Mouse (Mus musculus) lung, embryonic 15.5 days (tissue): ENCODE data around the gene Akap2. TPM values are rescaled to one million over a fixed set of nuclear protein-coding genes. Genes with fewer than 3 reads are reported as not detected.

Source experiments
- ATAC-seq: fragments of 200-750 bp; cut with Nextera tagmentation; 2 replicates; pipeline ENCODE4 v1.8.0; 2017; ENCODE audit warnings: moderate number of reproducible peaks, borderline replicate concordance; ENCODE audit not compliant: low FRiP score, low TSS enrichment; ENCODE audit errors: extremely low read depth
- H3K27ac ChIP-seq: fragments of 300-500 bp; sonication (generic); 2 replicates; pipeline ENCODE4 v1.5.1; 2015; ENCODE audit warnings: moderate library complexity, mild to moderate bottlenecking, inconsistent platforms
- H3K27me3 ChIP-seq: fragments of 300-500 bp; sonication (generic); 2 replicates; pipeline ENCODE4 v1.6.1; 2015; ENCODE audit warnings: inconsistent platforms
- H3K36me3 ChIP-seq: fragments of 300-500 bp; sonication (generic); 2 replicates; pipeline ENCODE4 v1.6.1; 2015; ENCODE audit warnings: inconsistent platforms
- H3K4me1 ChIP-seq: fragments of 300-500 bp; sonication (generic); 2 replicates; pipeline ENCODE4 v1.6.1; 2015; ENCODE audit warnings: inconsistent platforms
- H3K4me2 ChIP-seq: fragments of 300-500 bp; sonication (generic); 2 replicates; pipeline ENCODE4 v1.6.1; 2015; ENCODE audit warnings: inconsistent platforms, mild to moderate bottlenecking, moderate library complexity
- H3K4me3 ChIP-seq: fragments of 300-500 bp; sonication (generic); 2 replicates; pipeline ENCODE4 v1.5.1; 2015; ENCODE audit warnings: mild to moderate bottlenecking, inconsistent platforms
- H3K9ac ChIP-seq: fragments of 300-500 bp; sonication (generic); 2 replicates; pipeline ENCODE4 v1.6.1; 2015; ENCODE audit warnings: inconsistent platforms
- H3K9me3 ChIP-seq: fragments of 300-500 bp; sonication (generic); 2 replicates; pipeline ENCODE4 v1.6.1; 2016; ENCODE audit warnings: inconsistent platforms
- WGBS: fragments of 180-500 bp; shearing (Covaris S2); methylation state at CpG from one replicate; pipeline ENCODE4 v1.1.7; 2015; 5-methylcytosine and 5-hydroxymethylcytosine counted together
- polyA plus RNA-seq: library from polyadenylated mRNA; unstranded; fragments of >200 nt; fragmentation: Nextera tagmentation; extraction: Ambion mirVana; gene quantifications from 2 replicates; pipeline ENCODE4 v1.2.1, GENCODE M21; 2015

Akap2 gene
- polyA plus RNA-seq, 1 experiment from 2014 or later, result 47.0 TPM

DNA sequence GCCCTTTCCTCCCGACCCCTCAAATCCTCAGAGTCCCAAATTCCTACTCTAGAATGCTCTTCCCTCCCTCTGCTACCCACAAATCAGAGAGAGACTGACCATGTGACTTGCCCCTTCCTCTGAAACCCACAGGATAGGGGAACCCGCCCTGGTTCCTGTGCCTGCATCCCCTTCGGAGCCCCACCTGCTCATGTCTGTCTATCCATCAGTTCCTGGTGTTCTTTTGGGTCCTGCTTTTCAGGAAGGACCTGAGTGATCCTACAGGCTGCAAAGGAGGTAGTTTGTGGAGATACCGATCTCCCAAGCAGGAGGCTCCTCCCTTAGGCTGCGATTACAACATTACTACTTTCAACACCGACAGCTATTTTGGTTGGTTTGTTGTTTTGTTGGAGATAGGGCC is 191.4 kb downstream of the Akap2 start:
- 63% methylated on average over 6 of the region's 6 CpGs for WGBS
- Histone ChIP-seq H3K9me3 (no peaks in the 10 kb centered on the region), H3K4me3 (no peak overlapping the region), H3K27ac (no peak overlapping the region), H3K4me2 (no peak overlapping the region), H3K4me1 (peaks cover 9% of the 10 kb centered on the region), H3K36me3 (no peaks in the 10 kb centered on the region), H3K27me3 (no peaks in the 10 kb centered on the region), H3K9ac (no peak overlapping the region)
- no peak for ATAC-seq

DNA sequence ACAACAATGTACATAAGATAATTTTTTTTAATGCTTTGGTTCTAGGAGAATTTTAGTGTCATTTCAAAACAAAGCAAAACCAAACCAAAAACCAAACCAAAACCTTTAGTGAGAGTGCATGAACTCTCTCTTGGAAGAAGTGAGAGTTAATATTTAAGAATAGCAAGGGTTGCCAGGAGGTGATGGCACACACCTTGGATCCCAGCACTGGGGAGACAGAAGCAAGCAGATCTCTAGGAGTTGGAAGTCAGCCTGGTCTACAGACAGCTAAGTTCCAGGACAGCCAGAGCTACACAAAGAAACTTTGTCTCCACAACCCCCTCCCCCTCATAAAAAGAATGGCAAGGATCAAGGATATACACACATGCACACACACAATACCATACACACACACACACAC is 195.6 kb downstream of the Akap2 start:
- Histone ChIP-seq H3K27me3 (no peaks in the 10 kb centered on the region), H3K36me3 (no peaks in the 10 kb centered on the region), H3K27ac (no peak overlapping the region), H3K9ac (no peak overlapping the region), H3K4me1 (peaks cover 17% of the 10 kb centered on the region), H3K4me2 (no peak overlapping the region), H3K9me3 (no peaks in the 10 kb centered on the region), H3K4me3 (no peak overlapping the region)
- ATAC-seq, result no peak

DNA sequence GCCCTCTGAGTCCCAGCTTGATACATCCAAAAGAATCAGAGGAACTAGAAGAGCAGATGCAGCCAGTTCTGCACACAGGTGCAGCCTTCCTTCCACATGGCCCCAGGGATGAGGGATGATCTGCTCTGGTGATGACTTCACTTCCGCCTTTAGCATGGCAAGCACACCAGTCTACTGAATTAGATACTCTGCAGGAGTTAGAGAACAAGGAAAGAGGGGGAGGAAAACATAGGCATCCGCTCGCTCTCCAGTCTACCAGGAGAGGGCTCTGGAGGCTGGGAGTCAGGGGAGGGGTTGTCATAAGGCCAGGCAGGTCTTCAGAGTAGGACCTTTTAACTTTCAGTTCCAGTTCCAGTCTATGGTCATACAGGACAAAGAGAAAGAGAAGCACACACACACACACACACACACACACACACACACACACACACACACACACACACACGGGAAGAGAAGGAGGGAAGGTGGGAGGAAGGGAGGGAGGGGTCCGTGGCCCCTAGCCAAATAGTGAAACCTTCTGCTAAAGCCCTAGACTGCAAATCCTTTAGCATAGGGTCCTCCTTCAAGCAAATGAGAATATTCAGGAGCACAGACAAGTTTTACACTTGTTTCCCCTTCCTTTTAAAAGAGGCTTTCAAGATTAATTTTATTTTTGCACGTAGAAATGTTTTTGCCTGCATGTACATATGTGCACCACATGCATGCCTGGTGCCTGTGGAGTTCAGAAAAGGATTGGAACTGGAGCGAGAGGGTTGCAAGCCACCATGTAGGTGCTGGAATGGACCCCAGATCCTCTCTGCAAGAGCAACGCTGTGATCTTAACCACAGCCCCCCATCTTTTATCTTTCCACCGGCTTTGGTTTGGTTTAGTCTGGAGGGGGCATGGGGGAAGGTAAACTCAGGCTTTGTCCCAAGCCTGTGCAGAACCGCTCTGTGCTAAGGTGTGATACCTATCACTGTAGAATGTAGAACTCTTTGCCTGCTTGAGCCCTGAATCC is 197.0 kb downstream of the Akap2 start:
- Histone ChIP-seq H3K4me1 (peaks cover 18% of the 10 kb centered on the region), H3K27me3 (no peaks in the 10 kb centered on the region), H3K27ac (peak overlapping the region; percentile 89), H3K9ac (no peak overlapping the region), H3K4me3 (peak overlapping the region; percentile 30; the same call in 1 of the 2 replicates), H3K4me2 (peak overlapping the region; percentile 52), H3K36me3 (no peaks in the 10 kb centered on the region), H3K9me3 (no peaks in the 10 kb centered on the region)
- peak; percentile 24; the same call in 1 of the 2 replicates for ATAC-seq
- WGBS, result 52% methylated on average over 10 of the region's 10 CpGs

GRCm38 (mm10) chr4:57915216-57915965 is 197.9 kb downstream of the Akap2 start:
- H3K27ac ChIP-seq, result peak overlapping the region; percentile 89
- H3K9me3 ChIP-seq, result no peaks in the 10 kb centered on the region
- ATAC-seq, result peak; percentile 60
- peak overlapping the region; percentile 52 for H3K4me2 ChIP-seq
- H3K9ac ChIP-seq, result peak overlapping the region; percentile 22; the same call in 1 of the 2 replicates
- peaks cover 25% of the 10 kb centered on the region for H3K4me1 ChIP-seq
- H3K36me3 ChIP-seq, result no peaks in the 10 kb centered on the region
- 25% methylated on average over 17 of the region's 17 CpGs for WGBS
- no peaks in the 10 kb centered on the region for H3K27me3 ChIP-seq
- peak overlapping the region; percentile 30 for H3K4me3 ChIP-seq

GRCm38 (mm10) chr4:57916201-57916661 is 198.8 kb downstream of the Akap2 start, which contains the start of gene D630039A03Rik:
D630039A03Rik (minus strand) TSS chr4:57916297.
- Histone ChIP-seq H3K27me3 (no peaks in the 10 kb centered on the region), H3K4me3 (peak within 1 kb of the TSS; percentile 30), H3K9me3 (no peaks in the 10 kb centered on the region), H3K9ac (peak within 1 kb of the TSS; percentile 22; the same call in 1 of the 2 replicates), H3K36me3 (no peaks in the 10 kb centered on the region), H3K4me2 (peak within 1 kb of the TSS; percentile 52), H3K4me1 (peaks cover 25% of the 10 kb centered on the region), H3K27ac (peak within 1 kb of the TSS; percentile 89)
- WGBS, result 14% methylated on average over 9 of the region's 9 CpGs
- ATAC-seq, result no peak

- peaks cover 25% of the 10 kb centered on the region for H3K4me1 ChIP-seq
- peak overlapping the region; percentile 52 for H3K4me2 ChIP-seq
- WGBS, result 63% methylated on average over 4 of the region's 4 CpGs
- H3K9me3 ChIP-seq, result no peaks in the 10 kb centered on the region
- no peak overlapping the region for H3K4me3 ChIP-seq
- no peaks in the 10 kb centered on the region for H3K27me3 ChIP-seq
- H3K9ac ChIP-seq, result no peak overlapping the region
- H3K27ac ChIP-seq, result peak overlapping the region; percentile 89
- no peaks in the 10 kb centered on the region for H3K36me3 ChIP-seq
- ATAC-seq, result no peak
Measured at GRCm38 (mm10) chr4:57916711-57917110, 199.3 kb downstream of the Akap2 start.

GRCm38 (mm10) chr4:57919494-57920423 is 202.3 kb downstream of the Akap2 start:
- Histone ChIP-seq H3K27ac (no peak overlapping the region), H3K9ac (no peak overlapping the region), H3K4me3 (no peak overlapping the region), H3K9me3 (no peaks in the 10 kb centered on the region), H3K4me1 (peaks cover 35% of the 10 kb centered on the region), H3K4me2 (no peak overlapping the region), H3K27me3 (no peaks in the 10 kb centered on the region), H3K36me3 (no peaks in the 10 kb centered on the region)
- WGBS, result 19% methylated on average over 8 of the region's 8 CpGs
- no peak for ATAC-seq

DNA sequence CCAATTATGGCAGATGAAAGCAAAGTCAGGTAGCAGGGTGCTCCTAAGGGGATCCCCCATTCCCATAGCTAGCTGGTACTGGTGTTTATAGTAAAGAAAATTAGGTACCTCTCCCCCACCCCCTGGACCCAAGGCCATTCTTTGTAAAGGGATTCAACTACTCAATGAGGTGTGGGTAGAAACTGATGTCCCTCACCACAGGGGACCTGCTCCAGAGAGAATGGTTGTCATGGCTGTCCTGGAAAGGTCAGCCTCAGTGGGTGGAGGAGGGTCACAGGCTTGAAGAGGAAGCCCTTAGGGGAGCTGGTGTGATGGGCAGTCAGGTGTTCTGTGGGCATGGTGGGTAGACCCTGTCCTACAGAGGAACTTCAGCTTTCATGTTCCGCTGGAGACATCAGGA is 203.1 kb downstream of the Akap2 start:
- no peak overlapping the region for H3K4me2 ChIP-seq

DNA sequence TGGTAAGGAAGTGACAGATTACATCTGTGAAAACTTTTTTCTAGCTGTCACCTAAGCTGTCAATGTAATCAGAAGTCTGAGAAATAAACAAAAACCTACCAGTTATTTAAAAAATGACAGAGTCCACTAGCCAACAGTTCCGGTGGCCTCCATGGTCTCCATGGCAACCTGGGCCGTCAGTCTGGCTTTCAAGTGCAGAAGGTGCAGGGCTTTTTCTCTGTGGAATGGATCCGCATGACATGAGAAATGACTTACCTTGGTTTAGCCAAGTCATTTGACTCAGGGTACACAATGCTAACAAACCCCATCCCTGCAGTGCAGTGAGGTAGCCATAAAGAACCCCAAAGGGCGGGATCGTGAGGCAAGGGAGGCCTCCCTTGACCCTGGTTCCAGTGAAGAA is 204.7 kb downstream of the Akap2 start:
- Histone ChIP-seq H3K27ac (no peak overlapping the region), H3K4me2 (no peak overlapping the region), H3K9ac (no peak overlapping the region), H3K4me3 (no peak overlapping the region), H3K36me3 (no peaks in the 10 kb centered on the region), H3K4me1 (peaks cover 19% of the 10 kb centered on the region), H3K9me3 (no peaks in the 10 kb centered on the region), H3K27me3 (no peaks in the 10 kb centered on the region)
- ATAC-seq, result no peak
- WGBS, result 19% methylated on average over 5 of the region's 5 CpGs

More for the DNA sequence above, 203.1 kb downstream of the Akap2 start:
- Histone ChIP-seq H3K4me3 (no peak overlapping the region), H3K27me3 (no peaks in the 10 kb centered on the region), H3K9me3 (no peaks in the 10 kb centered on the region), H3K36me3 (no peaks in the 10 kb centered on the region), H3K4me1 (peaks cover 31% of the 10 kb centered on the region), H3K27ac (no peak overlapping the region), H3K9ac (no peak overlapping the region)
- no peak for ATAC-seq
- 87% methylated on average over 1 of the region's 1 CpGs for WGBS

DNA sequence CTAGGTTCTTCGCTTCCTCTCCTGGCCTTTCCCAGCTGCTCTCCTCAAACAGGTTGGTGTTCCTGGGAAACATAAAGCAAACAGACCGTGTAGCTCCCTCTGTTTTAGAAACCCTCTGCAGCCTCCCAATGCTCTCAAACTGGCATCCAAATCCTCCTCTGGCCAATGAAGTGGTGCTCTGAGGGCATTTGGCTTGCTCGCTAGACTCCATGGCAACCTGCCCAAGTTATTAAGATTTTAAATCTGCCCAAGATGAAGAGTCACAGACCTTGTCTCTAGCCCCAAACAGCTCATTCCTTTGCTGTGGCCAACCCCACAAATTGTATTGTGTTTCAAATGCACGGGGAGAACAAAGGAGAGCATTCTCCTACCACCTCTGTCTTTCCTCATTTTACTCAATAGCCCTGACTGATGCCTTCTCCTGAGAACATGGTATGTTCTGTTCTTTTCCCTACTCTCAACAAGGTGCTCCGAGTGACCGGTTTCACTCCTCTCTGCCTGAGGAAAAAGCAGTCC is 207.2 kb downstream of the Akap2 start:
- 67% methylated on average over 6 of the region's 6 CpGs for WGBS
- Histone ChIP-seq H3K9me3 (no peaks in the 10 kb centered on the region), H3K4me2 (no peak overlapping the region), H3K27ac (no peak overlapping the region), H3K27me3 (no peaks in the 10 kb centered on the region), H3K9ac (no peak overlapping the region), H3K36me3 (no peaks in the 10 kb centered on the region), H3K4me3 (no peak overlapping the region), H3K4me1 (peaks cover 16% of the 10 kb centered on the region)
- ATAC-seq, result no peak
